Mouse (Mus musculus) thymus, adult 18-20 months (tissue): ENCODE results near the gene Etv6.

Source experiments
- DNase-seq, 2 experiments: peaks; one replicate each; pipeline ENCODE4 v3.0.0; 2022; ENCODE audit warnings: mixed read lengths in 2 of 2

The Etv6 gene

GRCm38 (mm10) chr6:134115219-134115968 lies 79.9 kb downstream of the Etv6 start:
- DNase-seq: no peak

- DNase-seq: no peak
These were observed 82.0 kb downstream of the Etv6 start for GRCm38 (mm10) chr6:134117380-134117938.

GRCm38 (mm10) chr6:134118506-134118905 lies 83.0 kb downstream of the Etv6 start:
- no peak for DNase-seq

GRCm38 (mm10) chr6:134119136-134119535 lies 83.6 kb downstream of the Etv6 start:
- no peak for DNase-seq

GRCm38 (mm10) chr6:134120227-134120626 lies 84.7 kb downstream of the Etv6 start:
- no peak for DNase-seq

- no peak for DNase-seq
These were observed 85.2 kb downstream of the Etv6 start for GRCm38 (mm10) chr6:134120712-134121111.

GRCm38 (mm10) chr6:134122945-134123344 lies 87.4 kb downstream of the Etv6 start:
- DNase-seq: no peak

GRCm38 (mm10) chr6:134123474-134123873 lies 88.0 kb downstream of the Etv6 start:
- DNase-seq: no peak

- no peak for DNase-seq
These were observed 88.8 kb downstream of the Etv6 start for GRCm38 (mm10) chr6:134124256-134124655.

- DNase-seq: no peak
These were observed 92.5 kb downstream of the Etv6 start for GRCm38 (mm10) chr6:134127996-134128395.

GRCm38 (mm10) chr6:134128594-134128993 lies 93.1 kb downstream of the Etv6 start:
- DNase-seq: no peak

GRCm38 (mm10) chr6:134129848-134130247 lies 94.3 kb downstream of the Etv6 start:
- no peak for DNase-seq

GRCm38 (mm10) chr6:134130816-134131215 lies 95.3 kb downstream of the Etv6 start:
- no peak for DNase-seq

- no peak for DNase-seq
These were observed 96.1 kb downstream of the Etv6 start for GRCm38 (mm10) chr6:134131601-134132000.

- no peak for DNase-seq
These were observed 98.3 kb downstream of the Etv6 start for GRCm38 (mm10) chr6:134133756-134134155.

- no peak for DNase-seq
These were observed 99.4 kb downstream of the Etv6 start for GRCm38 (mm10) chr6:134134821-134135323.

GRCm38 (mm10) chr6:134136315-134136714 lies 100.8 kb downstream of the Etv6 start:
- DNase-seq: no peak

- DNase-seq: no peak
These were observed 103.9 kb downstream of the Etv6 start for GRCm38 (mm10) chr6:134139359-134139758.

GRCm38 (mm10) chr6:134140718-134141615 lies 105.5 kb downstream of the Etv6 start:
- DNase-seq: no peak

GRCm38 (mm10) chr6:134141616-134142165 lies 106.2 kb downstream of the Etv6 start:
- DNase-seq: no peak

- no peak for DNase-seq
These were observed 107.2 kb downstream of the Etv6 start for GRCm38 (mm10) chr6:134142700-134143099.

GRCm38 (mm10) chr6:134143649-134144097 lies 108.2 kb downstream of the Etv6 start:
- no peak for DNase-seq
